Mouse (Mus musculus) E14TG2a.4 (cell line): ENCODE data around the gene Pik3r1.

Source experiments
- CTCF ChIP-seq: conservative IDR thresholded peaks from 2 replicates; pipeline ENCODE4 v1.5.1; 2014; ENCODE audit warnings: low read length
- NANOG ChIP-seq: IDR thresholded peaks from 2 replicates; pipeline ENCODE4 v1.6.1; 2014; ENCODE audit warnings: borderline replicate concordance, low read length, mixed read lengths
- POU5F1 ChIP-seq: IDR thresholded peaks from 2 replicates; pipeline ENCODE4 v1.6.1; 2014; ENCODE audit warnings: low read length, borderline replicate concordance

GRCm38 (mm10) chr13:101712099-101712498, 55.9 kb downstream of the Pik3r1 start:
- TF ChIP-seq CTCF (no peak), NANOG (no peak), POU5F1 (no peak)
